ENCODE assay signal across 1 mouse cellular context in the genomic region with DNA sequence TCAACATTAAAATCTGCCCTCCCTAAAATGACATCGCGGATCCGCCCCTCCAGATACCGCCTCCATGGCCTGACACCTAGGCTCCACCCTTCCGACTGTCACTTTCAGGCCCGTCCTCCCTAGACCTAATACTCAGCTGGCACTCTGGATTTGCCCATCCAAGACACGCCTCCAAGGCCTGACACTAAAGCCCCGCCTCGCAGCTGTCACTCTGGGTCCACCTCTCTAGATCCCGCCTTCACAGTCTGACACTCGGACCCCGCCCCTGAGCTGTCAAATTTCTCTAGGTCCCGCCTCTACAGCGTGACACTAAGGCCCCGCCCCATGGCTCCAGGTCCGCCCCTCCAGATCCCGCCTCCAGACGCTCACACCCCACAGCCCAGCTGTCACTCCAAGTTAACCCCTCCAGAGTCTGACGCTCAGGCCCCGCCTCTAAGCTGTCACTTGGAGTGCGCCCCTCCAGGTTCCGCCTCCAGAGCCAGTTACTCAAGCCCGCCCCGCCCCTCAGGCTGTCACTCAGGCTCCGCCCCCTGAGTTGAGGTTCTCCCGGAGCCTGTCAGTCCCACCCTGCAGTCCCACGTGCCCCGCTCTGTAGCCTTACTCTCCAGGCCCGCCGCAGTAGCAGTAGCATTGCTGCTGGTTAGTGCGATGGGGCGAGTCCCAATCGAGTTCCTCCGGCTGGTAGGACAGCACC.
TF ChIP-seq lines count a peak whose summit lies in the region.

No protein-coding gene starts in this region.

TF ChIP-seq in MEL, 35 proteins besides CTCF, POLR2A, EP300 and RAD21:
- TF ChIP-seq ZC3H11A (IDR thresholded peaks at IDR 0.05; ENCODE audit: low read depth, low read length) (no peak), MAX (IDR thresholded peaks at IDR 0.05; ENCODE audit: low read length) (peak; percentile 92), TBP (IDR thresholded peaks at IDR 0.05; ENCODE audit: low read depth, low read length) (no peak; the same call in 1 of the 2 replicates), TCF12 (IDR thresholded peaks at IDR 0.05; ENCODE audit: low read depth, low read length) (no peak), TAL1 (IDR thresholded peaks at IDR 0.05; ENCODE audit: low read length) (no peak), UBTF (IDR thresholded peaks at IDR 0.05; ENCODE audit: borderline replicate concordance, insufficient read depth, low read depth, low read length) (no peak), USF1 (IDR thresholded peaks at IDR 0.05; ENCODE audit: low read depth, low read length) (peak; percentile 87), MAZ (IDR thresholded peaks at IDR 0.05; ENCODE audit: low read depth, low read length) (0 out of 2 replicates have a peak, but pooled peaks have one; percentile 68), KAT2A (conservative IDR thresholded peaks at IDR 0.05; ENCODE audit: low read depth, low read length) (no peak), CHD2 (IDR thresholded peaks at IDR 0.05; ENCODE audit: low read length) (no peak), MYB (IDR thresholded peaks at IDR 0.05; ENCODE audit: low read depth, low read length) (no peak), MAFK (IDR thresholded peaks at IDR 0.05; ENCODE audit: borderline replicate concordance, low read depth, low read length) (no peak), GABPA (IDR thresholded peaks at IDR 0.05; ENCODE audit: low read depth, low read length) (no peak), JUND (IDR thresholded peaks at IDR 0.05; ENCODE audit: low read depth, low read length) (no peak), MYC (IDR thresholded peaks at IDR 0.05; ENCODE audit: low read depth, low read length) (peak; percentile 70; the same call in 1 of the 2 replicates), MEF2A (IDR thresholded peaks at IDR 0.05; ENCODE audit: extremely low read depth, insufficient replicate concordance, low read depth, low read length, poor library complexity, severe bottlenecking) (no peak), POLR2AphosphoS2 (IDR thresholded peaks at IDR 0.05; ENCODE audit: low read length) (peak; percentile 31; the same call in 1 of the 2 replicates), NRF1 (IDR thresholded peaks at IDR 0.05; ENCODE audit: insufficient read depth, low read depth, low read length, poor library complexity, severe bottlenecking) (no peak), GATA1 (IDR thresholded peaks at IDR 0.05; ENCODE audit: low read depth, low read length) (no peak), E2F4 (IDR thresholded peaks at IDR 0.05; ENCODE audit: borderline replicate concordance, low read depth, low read length) (no peak), NELFE (IDR thresholded peaks at IDR 0.05; ENCODE audit: low read depth, low read length) (no peak), BHLHE40 (IDR thresholded peaks at IDR 0.05; ENCODE audit: borderline replicate concordance, low read depth, low read length) (peak; percentile 60; the same call in 1 of the 2 replicates), ETS1 (IDR thresholded peaks at IDR 0.05; ENCODE audit: low read depth, low read length) (peak; percentile 35), ZNF384 (IDR thresholded peaks at IDR 0.05; ENCODE audit: low read depth, low read length) (no peak), SIN3A (IDR thresholded peaks at IDR 0.05; ENCODE audit: low read length) (peak; percentile 91), HCFC1 (IDR thresholded peaks at IDR 0.05; ENCODE audit: low read depth, low read length) (no peak), CHD1 (IDR thresholded peaks at IDR 0.05; ENCODE audit: low read depth, low read length) (no peak), USF2 (IDR thresholded peaks at IDR 0.05; ENCODE audit: borderline replicate concordance in 1 of 2, insufficient read depth in 1 of 2, low read depth in 1 of 2, low read length in 2 of 2) (peak in 1 of 2 experiments; percentile 41; a peak in 1 of 4 replicates), ZKSCAN1 (IDR thresholded peaks at IDR 0.05; ENCODE audit: low read depth, low read length) (no peak), ELF1 (IDR thresholded peaks at IDR 0.05; ENCODE audit: low read depth, low read length) (peak; percentile 65; the same call in 1 of the 2 replicates), RCOR1 (IDR thresholded peaks at IDR 0.05; ENCODE audit: low read depth, low read length) (no peak), ZMIZ1 (IDR thresholded peaks at IDR 0.05; ENCODE audit: low read depth, low read length) (no peak), POLR2AphosphoS5 (IDR thresholded peaks at IDR 0.05; ENCODE audit: borderline replicate concordance, low read depth, low read length) (no peak), MXI1 (IDR thresholded peaks at IDR 0.05; ENCODE audit: low read depth, low read length) (peak; percentile 99), SMC3 (IDR thresholded peaks at IDR 0.05; ENCODE audit: low read depth, low read length) (no peak)
